Mouse (Mus musculus) kidney, adult 2 months (tissue): ENCODE data around the gene Coro1b.

ENCODE experiments used
- CTCF ChIP-seq: fragments of 200-500 bp; conservative IDR thresholded peaks from 2 replicates; pipeline ENCODE4 v1.5.1; 2011; ENCODE audit warnings: low read depth, mild to moderate bottlenecking, control low read depth, low read length, moderate library complexity, mixed read lengths; ENCODE audit not compliant: insufficient read depth, insufficient read length
- POLR2A ChIP-seq: fragments of 200-500 bp; IDR thresholded peaks from one replicate; pipeline ENCODE4 v1.6.1; 2011; ENCODE audit warnings: low read depth, low read length, control low read depth

DNA sequence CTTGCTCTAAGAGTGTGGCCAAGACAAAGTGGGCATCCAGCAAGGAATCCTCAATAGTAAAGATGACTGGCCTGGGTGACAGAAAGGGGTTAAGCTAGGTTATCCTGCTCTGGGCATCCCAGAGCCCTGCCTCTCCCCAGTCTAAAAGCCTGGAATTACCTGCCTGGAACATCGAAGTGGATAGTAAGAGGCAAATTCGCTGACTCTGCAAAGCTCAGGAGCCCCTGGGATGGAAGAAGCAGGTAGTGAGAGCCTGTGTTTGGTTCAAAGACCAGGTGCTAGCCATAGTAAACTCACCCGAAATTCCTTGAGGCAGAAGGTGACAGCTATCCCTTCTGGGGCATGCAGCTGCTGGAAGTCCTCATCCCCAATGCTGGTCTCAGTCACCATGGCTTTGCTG lies 48.8 kb downstream of the Coro1b start:
- TF ChIP-seq POLR2A (no peak), CTCF (no peak)
